Mouse (Mus musculus) c-Kit-positive CD71-negative TER-119-negative erythroid progenitor cells, embryonic 14.5 days (primary cell): ENCODE measurements around the gene Ccdc169.

Experiments
- DNase-seq: peaks from one replicate; pipeline ENCODE4 v3.0.0-alpha.2; 2013; ENCODE audit warnings: low read depth

Ccdc169 gene

GRCm38 (mm10) chr3:55122336-55122870 lies 14.7 kb upstream of the Ccdc169 start:
- no peak for DNase-seq

- DNase-seq, result no peak
Measured at GRCm38 (mm10) chr3:55123064-55123463, 14.1 kb upstream of the Ccdc169 start.

DNA sequence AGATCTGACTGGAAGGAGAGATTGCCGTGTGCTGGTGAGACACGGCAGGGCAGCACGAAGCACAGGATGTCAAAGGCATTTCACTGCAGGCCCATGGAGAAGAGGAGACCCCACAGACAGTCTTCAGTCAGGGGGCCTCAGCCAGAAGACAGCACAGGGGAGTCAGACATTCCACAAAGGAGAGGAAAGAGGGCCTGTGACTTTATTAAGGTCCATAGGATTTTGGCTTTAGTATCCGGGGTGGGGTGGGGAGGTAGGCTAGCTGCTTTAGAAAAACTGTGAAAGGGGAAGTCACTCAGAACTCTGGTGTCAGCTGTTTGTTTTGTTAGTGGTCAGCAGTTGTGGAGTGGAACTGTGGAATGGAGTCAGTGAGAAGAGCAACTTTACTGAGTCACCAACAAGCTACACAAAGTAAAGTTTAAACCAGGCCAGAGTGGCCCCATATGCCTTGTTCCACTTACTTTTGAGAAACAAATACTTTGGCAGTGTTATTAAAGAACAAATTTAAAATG lies 7.9 kb upstream of the Ccdc169 start:
- no peak for DNase-seq

DNA sequence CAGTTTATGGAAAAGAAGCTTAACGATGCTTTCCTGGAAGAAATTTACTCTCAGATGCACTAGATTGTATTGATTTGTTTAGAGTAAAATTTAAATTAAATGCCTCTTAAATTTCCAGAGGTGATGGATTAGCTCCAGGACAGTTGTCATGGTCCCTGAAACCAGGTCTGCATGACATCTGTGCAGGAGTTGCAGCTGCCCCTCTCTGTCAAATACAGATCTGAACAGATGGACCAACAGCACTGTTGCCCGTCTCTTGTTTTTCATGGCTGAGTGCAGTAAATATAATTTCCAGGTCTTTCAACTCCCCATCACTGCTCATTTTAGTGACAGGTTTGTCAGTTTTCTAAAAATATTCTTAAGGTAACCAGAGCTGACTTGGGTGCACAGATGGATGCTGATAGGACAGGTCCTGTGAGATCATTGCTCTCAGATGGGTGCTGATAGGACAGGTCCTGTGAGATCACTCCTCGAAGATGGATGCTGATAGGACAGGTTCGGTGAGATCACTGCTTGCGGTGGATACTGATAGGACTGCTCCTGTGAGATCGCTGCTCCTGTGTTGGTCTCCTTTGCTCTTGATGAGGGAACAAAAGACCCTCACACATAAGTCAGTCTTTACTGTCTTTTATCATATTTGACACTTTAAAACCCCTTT lies 5.4 kb upstream of the Ccdc169 start:
- no peak for DNase-seq

GRCm38 (mm10) chr3:55139837-55140236 lies 2.7 kb downstream of the Ccdc169 start:
- no peak for DNase-seq

DNA sequence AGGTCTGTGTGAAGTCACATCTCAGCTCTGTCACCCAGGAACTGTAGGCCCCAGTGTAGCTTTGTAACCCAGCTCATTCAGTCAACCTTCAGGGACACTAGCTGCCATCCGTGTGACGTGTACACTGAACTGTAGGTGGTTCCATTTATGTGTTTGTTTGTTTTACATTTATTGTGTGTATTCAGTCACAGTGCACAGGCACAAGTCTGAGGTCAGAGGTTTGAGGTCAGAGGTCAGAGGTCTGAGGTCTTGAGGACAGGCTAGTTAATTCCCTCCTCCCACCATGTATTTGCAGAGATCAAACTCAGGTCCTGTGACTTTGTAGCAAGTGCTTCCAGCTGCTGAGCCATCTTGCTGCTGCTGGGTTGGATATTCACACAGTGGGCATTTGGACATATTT lies 4.3 kb downstream of the Ccdc169 start:
- DNase-seq, result no peak

DNA sequence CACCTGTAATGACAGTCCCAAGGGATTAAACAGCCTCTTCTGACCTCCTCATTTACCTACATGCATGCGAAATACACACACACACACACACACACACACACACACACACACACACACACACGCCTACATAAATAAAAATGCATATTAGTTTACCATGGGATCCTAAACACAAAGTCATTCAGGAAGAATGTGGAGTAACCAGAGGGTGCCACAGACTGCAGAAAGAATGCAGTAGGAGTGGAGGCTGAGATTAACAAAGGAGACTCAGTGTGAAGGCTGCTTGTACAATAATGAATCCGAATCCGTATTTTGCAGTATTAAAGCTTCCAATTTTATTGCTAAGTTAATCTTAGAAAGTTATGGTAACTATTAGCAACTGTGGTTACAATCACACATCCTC lies 7.8 kb downstream of the Ccdc169 start:
- DNase-seq, result no peak

DNA sequence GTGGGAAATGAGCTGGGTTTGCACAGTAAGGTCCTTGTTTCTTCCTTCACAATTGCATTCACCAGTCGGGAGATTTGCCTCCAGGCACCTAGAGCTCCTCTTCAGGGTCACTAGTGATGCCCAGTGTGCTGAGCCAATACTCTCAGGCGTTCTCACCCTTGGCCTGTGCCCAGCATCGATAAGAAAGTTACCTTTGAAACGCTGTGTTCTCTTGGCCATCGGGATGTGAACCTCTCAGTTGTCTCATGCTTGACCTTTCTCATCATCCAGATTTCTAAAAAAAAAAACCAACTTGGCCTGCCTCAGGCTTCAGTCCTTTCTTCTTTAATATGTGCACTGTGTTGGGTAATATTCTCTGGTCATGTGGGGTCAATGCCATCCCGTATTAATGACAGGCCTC lies 9.3 kb downstream of the Ccdc169 start:
- no peak for DNase-seq

DNA sequence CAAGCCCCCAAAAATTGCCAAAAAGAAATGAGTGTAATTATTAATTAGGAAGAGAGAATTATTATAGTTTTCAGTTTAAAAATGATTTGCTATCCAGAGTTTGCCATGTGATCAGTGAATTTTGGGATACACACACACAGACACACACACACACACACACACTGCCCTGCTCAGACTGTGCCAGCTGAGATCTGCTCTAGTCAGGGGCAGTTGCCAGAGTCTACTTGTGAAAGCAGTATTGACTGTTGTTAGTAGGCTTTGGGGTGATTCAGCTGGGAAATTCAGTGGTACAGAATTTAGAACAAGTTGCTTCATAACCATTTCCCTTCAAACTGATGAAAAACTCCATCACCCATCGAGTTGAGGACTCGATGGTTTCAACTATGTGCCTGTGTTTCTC lies 10.0 kb downstream of the Ccdc169 start:
- DNase-seq, result no peak

- DNase-seq, result no peak
Measured at GRCm38 (mm10) chr3:55148091-55148490, 11.0 kb downstream of the Ccdc169 start.

GRCm38 (mm10) chr3:55151656-55152433 lies 14.7 kb downstream of the Ccdc169 start:
- no peak for DNase-seq

DNA sequence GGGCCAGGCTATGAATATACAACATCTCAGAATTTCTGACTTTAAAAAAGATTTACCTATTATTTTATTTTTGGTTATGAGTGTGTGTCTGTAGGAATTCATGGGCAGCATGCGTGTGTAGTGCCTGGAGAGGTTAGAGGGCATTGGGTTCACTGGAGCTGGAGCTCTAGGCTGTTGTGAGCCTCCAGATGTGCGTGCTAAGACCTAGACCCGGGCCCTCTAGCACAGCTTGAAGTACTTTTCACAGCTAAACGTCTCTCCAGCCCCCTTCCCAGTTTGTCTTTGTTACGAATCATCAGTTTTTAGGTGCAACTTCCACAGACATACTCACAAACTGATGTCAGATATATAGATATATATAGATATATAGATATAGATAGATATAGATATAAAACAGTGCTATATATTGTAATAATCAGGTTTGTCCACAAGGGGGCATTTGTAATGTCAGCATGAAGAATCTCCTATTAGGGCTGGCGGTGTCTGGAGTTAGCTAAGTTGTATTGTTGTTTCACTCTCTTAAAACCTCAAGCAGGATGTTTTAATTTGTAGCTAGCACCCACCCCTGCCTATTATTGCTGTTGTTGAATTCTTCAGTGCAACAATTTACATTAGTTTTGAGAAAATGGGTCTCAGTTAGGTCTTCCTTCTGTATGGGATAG lies 15.7 kb downstream of the Ccdc169 start:
- no peak for DNase-seq

DNA sequence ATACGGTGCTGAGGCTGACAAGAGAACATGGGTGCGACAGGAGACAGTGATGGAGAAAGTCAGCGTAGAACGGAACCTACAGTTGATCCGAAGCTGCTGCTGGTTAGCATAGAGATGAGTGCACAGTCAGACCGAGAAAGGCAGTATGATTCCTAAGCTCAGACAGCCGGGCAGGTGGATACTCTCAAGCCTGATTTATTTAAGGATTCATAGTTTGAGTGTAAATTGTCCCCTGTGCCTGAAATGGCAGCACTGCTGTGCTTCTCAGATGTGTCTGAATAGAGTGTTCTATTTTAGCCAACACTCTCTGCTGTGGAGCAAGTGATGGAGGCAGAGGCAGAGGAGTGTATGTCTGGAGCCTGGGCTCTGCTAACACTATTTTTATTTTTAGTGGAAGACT lies 17.0 kb downstream of the Ccdc169 start:
- no peak for DNase-seq

GRCm38 (mm10) chr3:55157413-55157812 lies 20.3 kb downstream of the Ccdc169 start:
- no peak for DNase-seq

- no peak for DNase-seq
Measured at GRCm38 (mm10) chr3:55161144-55161543, 24.0 kb downstream of the Ccdc169 start.

GRCm38 (mm10) chr3:55163510-55163909 lies 26.4 kb downstream of the Ccdc169 start:
- no peak for DNase-seq

DNA sequence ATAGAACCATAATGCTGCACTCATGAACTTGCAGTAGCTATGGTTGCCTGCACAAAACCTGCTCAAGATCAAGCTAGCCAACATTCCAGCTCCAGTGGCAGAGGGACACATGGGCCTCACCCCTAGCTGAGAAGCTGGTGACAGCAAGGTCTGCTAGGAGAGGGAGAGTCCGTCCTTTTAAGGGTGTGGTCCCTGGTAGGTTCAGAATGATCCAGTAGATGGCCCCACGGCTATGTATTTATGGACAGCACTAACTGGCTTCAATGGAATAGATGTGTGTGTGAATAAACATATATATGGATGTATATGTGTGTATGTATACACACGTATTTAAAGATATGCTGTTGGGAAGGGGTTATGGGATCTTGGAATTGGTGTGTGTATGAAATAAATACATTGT lies 35.3 kb downstream of the Ccdc169 start:
- DNase-seq, result no peak

DNA sequence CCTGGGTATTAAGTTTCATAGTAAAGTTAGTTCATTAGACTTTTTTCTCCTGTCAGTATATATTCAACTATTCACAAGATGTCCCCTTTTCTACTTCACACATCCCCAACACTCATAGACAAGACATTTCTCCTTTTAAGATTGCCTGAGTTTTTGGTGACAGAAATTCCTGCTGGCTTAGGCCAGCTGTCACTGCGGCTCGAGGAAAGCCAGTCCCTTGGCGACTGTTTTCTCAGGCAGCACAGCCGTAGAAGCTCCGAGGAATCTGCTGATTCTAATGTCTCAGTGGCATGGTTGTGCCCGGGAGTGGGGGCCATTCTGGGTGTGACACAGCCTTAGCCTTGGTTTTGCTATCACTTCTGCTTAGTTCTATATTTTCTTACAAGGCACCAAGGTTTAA lies 40.1 kb downstream of the Ccdc169 start:
- no peak for DNase-seq

- no peak for DNase-seq
Measured at GRCm38 (mm10) chr3:55181766-55182165, 44.6 kb downstream of the Ccdc169 start, which contains the start of gene Sohlh2. TSS of gene Sohlh2 (plus strand) at chr3:55182028.

DNA sequence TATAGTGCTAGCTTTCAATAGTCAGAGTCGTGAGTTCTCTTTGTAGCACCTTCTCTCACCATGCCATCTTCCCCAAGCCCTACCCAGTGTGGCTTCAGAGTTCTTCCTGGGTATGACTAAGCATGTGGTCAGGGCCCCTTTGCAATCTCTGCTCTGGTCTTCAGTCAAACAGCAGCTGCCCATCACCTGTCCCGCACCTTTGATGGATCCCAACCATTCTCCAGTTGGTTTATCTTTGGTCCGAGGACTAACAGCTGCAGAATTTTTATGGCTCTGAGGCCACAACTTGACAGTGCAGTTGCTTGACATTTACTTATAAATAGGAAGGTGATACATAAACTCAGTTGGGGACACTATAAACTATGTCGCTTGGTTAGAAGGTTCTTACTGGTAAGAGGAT lies 54.5 kb downstream of the Ccdc169 start:
- DNase-seq, result no peak

- no peak for DNase-seq
Measured at GRCm38 (mm10) chr3:55193351-55193750, 56.2 kb downstream of the Ccdc169 start.

GRCm38 (mm10) chr3:55194792-55195191 lies 57.7 kb downstream of the Ccdc169 start:
- no peak for DNase-seq
